In genomic region chr2:150558568-150558967, GRCm38 (mm10) we compare ENCODE assay signal across 9 mouse cellular contexts. TPM values are rescaled to one million over a fixed set of nuclear protein-coding genes. Genes with fewer than 3 reads are reported as not detected.
DNase-seq lines count a peak whose midpoint lies in the region; ATAC-seq and TF ChIP-seq lines count a peak whose summit lies in the region.
"Had no signal": no experiment of that assay in that cellular context is flagged by ENCODE, and none has a peak within 500 bp of the region (broad histone marks: within the 10 kb centered on the region; RNA-seq: fewer than 3 reads in every experiment).

No protein-coding gene starts in this region.

- 55% methylated on average over 3 of the region's 3 CpGs for WGBS in forebrain, embryonic 14.5 days
- WGBS in forebrain, embryonic 10.5 days = 62% methylated on average over 3 of the region's 3 CpGs
- WGBS in embryonic facial prominence, embryonic 14.5 days = 57% methylated on average over 3 of the region's 3 CpGs
- 52% methylated on average over 3 of the region's 3 CpGs for WGBS in lung, embryonic 14.5 days

- H3K36me3 ChIP-seq in forebrain, embryonic 14.5 days (ENCODE audit: control insufficient read depth, insufficient read depth, low read length) = no peaks in the 10 kb centered on the region
- H3K36me3 ChIP-seq in forebrain, embryonic 10.5 days (replicated peaks) = no peaks in the 10 kb centered on the region
- no peaks in the 10 kb centered on the region for H3K36me3 ChIP-seq in embryonic facial prominence, embryonic 14.5 days (ENCODE audit: control insufficient read depth, insufficient read depth, low read length)
- no peaks in the 10 kb centered on the region for H3K36me3 ChIP-seq in lung, embryonic 14.5 days (ENCODE audit: insufficient read depth)

- no peak overlapping the region for H3K4me2 ChIP-seq in forebrain, embryonic 14.5 days (ENCODE audit: low read length)
- no peak overlapping the region for H3K4me2 ChIP-seq in embryonic facial prominence, embryonic 14.5 days (ENCODE audit: low read depth, low read length)
- no peak overlapping the region for H3K4me2 ChIP-seq in lung, embryonic 14.5 days

- no peaks in the 10 kb centered on the region for H3K27me3 ChIP-seq in forebrain, embryonic 14.5 days (replicated peaks; ENCODE audit: control insufficient read depth, insufficient read depth, low read length)
- H3K27me3 ChIP-seq in forebrain, embryonic 10.5 days (ENCODE audit: poor library complexity, severe bottlenecking) = no peaks in the 10 kb centered on the region
- no peaks in the 10 kb centered on the region for H3K27me3 ChIP-seq in embryonic facial prominence, embryonic 14.5 days (replicated peaks; ENCODE audit: control insufficient read depth, insufficient read depth, low read length)
- no peaks in the 10 kb centered on the region for H3K27me3 ChIP-seq in lung, embryonic 14.5 days (ENCODE audit: insufficient read depth, low read length)

- no peaks in the 10 kb centered on the region for H3K4me1 ChIP-seq in forebrain, embryonic 14.5 days (ENCODE audit: control insufficient read depth, insufficient read depth, low read length)
- no peaks in the 10 kb centered on the region for H3K4me1 ChIP-seq in forebrain, embryonic 10.5 days
- H3K4me1 ChIP-seq in embryonic facial prominence, embryonic 14.5 days (ENCODE audit: control insufficient read depth, insufficient read depth, low read length) = no peaks in the 10 kb centered on the region
- H3K4me1 ChIP-seq in lung, embryonic 14.5 days (ENCODE audit: insufficient read depth) = no peaks in the 10 kb centered on the region

- TF ChIP-seq CTCF in lung, embryonic 14.5 days (IDR thresholded peaks at IDR 0.05; ENCODE audit: low read depth) = peak; percentile 57

- no peak overlapping the region for H3K9ac ChIP-seq in forebrain, embryonic 14.5 days (ENCODE audit: low read length)
- no peak overlapping the region for H3K9ac ChIP-seq in embryonic facial prominence, embryonic 14.5 days (ENCODE audit: low read depth, low read length)
- no peak overlapping the region for H3K9ac ChIP-seq in lung, embryonic 14.5 days

- 0 out of 2 replicates have a peak, but pooled peaks have one; percentile 42 for ATAC-seq in forebrain, embryonic 14.5 days
- no peak for ATAC-seq in embryonic facial prominence, embryonic 14.5 days (ENCODE audit: low read depth)
- 0 out of 2 replicates have a peak, but pooled peaks have one; percentile 24 for ATAC-seq in lung, embryonic 14.5 days (ENCODE audit: insufficient read depth)

- no peaks in the 10 kb centered on the region for H3K9me3 ChIP-seq in forebrain, embryonic 14.5 days (replicated peaks; ENCODE audit: control insufficient read depth, low read length)
- H3K9me3 ChIP-seq in forebrain, embryonic 10.5 days = no peaks in the 10 kb centered on the region
- H3K9me3 ChIP-seq in embryonic facial prominence, embryonic 14.5 days (ENCODE audit: control insufficient read depth, low read length) = no peaks in the 10 kb centered on the region
- no peaks in the 10 kb centered on the region for H3K9me3 ChIP-seq in lung, embryonic 14.5 days (ENCODE audit: low read depth, low read length)

- peak; percentile 60 for DNase-seq in forebrain, embryonic 14.5 days (ENCODE audit: low spot score)
- no peak for DNase-seq in forebrain, embryonic 10.5 days (ENCODE audit: extremely low spot score, low spot score)
- DNase-seq in ovary, postnatal 14 days (ENCODE audit: low spot score) = peak; percentile 11
- no peak for DNase-seq in ovary, adult 18-20 months (ENCODE audit: low spot score)
- DNase-seq in embryonic facial prominence, embryonic 14.5 days (ENCODE audit: low spot score) = peak; percentile 24
- DNase-seq in lung, embryonic 14.5 days = peak; percentile 61
- peak; percentile 59 for DNase-seq in thymus, postnatal 14 days
- DNase-seq in gastrocnemius, postnatal 4 days (ENCODE audit: low spot score in 2 of 2) = no peak

- H3K4me3 ChIP-seq in forebrain, embryonic 14.5 days (ENCODE audit: low read depth, low read length) = no peak overlapping the region
- no peak overlapping the region for H3K4me3 ChIP-seq in forebrain, embryonic 10.5 days
- H3K4me3 ChIP-seq in embryonic facial prominence, embryonic 14.5 days (ENCODE audit: low read depth, low read length) = no peak overlapping the region
- no peak overlapping the region for H3K4me3 ChIP-seq in lung, embryonic 14.5 days (ENCODE audit: low read depth, low read length)

- H3K27ac ChIP-seq in forebrain, embryonic 14.5 days (ENCODE audit: low read depth, low read length) = no peak overlapping the region
- H3K27ac ChIP-seq in forebrain, embryonic 10.5 days = no peak overlapping the region
- no peak overlapping the region for H3K27ac ChIP-seq in embryonic facial prominence, embryonic 14.5 days (replicated peaks; ENCODE audit: low read depth, low read length)
- H3K27ac ChIP-seq in lung, embryonic 14.5 days (ENCODE audit: low read depth) = no peak overlapping the region

RNA-seq across cellular contexts. Expression of gene Cst7, which starts 11.6 kb away (rescaled TPM):
- 0.30 TPM in 1 of 2 replicates, not detected in the other for polyA plus RNA-seq in forebrain, embryonic 14.5 days (2014; fragmentation: Nextera tagmentation; extraction: Ambion mirVana)
- 0.20 and 0.21 TPM in 2 replicates for polyA plus RNA-seq in forebrain, embryonic 10.5 days (2016; fragmentation: Nextera tagmentation; extraction: Ambion mirVana)
- polyA plus RNA-seq in embryonic facial prominence, embryonic 14.5 days (2014; fragmentation: Nextera tagmentation; extraction: Ambion mirVana) = 1.5 and 2.6 TPM in 2 replicates
- 0.32 and 0.39 TPM in 2 replicates for polyA plus RNA-seq in lung, embryonic 14.5 days (2014; fragmentation: Nextera tagmentation; extraction: Ambion mirVana)
- under 1 TPM; 0.54 to 0.56 TPM for total RNA-seq in gastrocnemius, postnatal 4 days (2021)
- total RNA-seq: heart, postnatal 36 days had no signal

RNA-seq across cellular contexts. Expression of gene Apmap, which starts 49.8 kb away (rescaled TPM):
- 42.8 and 45.9 TPM in 2 replicates for polyA plus RNA-seq in forebrain, embryonic 14.5 days (2014; fragmentation: Nextera tagmentation; extraction: Ambion mirVana)
- 34.2 and 34.9 TPM in 2 replicates for polyA plus RNA-seq in forebrain, embryonic 10.5 days (2016; fragmentation: Nextera tagmentation; extraction: Ambion mirVana)
- 36.8 and 37.1 TPM in 2 replicates for polyA plus RNA-seq in embryonic facial prominence, embryonic 14.5 days (2014; fragmentation: Nextera tagmentation; extraction: Ambion mirVana)
- 48.2 and 51.0 TPM in 2 replicates for polyA plus RNA-seq in lung, embryonic 14.5 days (2014; fragmentation: Nextera tagmentation; extraction: Ambion mirVana)
- total RNA-seq in gastrocnemius, postnatal 4 days (2021) = 10 to 100 TPM; 26.2 to 28.9 TPM

Comparison
In these comparisons a context has a peak if more than half of its experiments do, and no peak if none do; other contexts are left out.
1. DNase-seq: peak in forebrain, embryonic 14.5 days (single experiment), ovary, postnatal 14 days (single experiment), embryonic facial prominence, embryonic 14.5 days (single experiment), lung, embryonic 14.5 days (single experiment) and thymus, postnatal 14 days (single experiment); none in forebrain, embryonic 10.5 days (single experiment), ovary, adult 18-20 months (single experiment) and gastrocnemius, postnatal 4 days (0 of 2).